Mouse (Mus musculus): ENCODE data around the gene Ctdspl. TPM values are rescaled to one million over a fixed set of nuclear protein-coding genes. Genes with fewer than 3 reads are reported as not detected.

The Ctdspl gene
- polyA plus RNA-seq, 1 experiment from 2014 or later, result 9.0 TPM

- no peaks in the 10 kb centered on the region for H3K27me3 ChIP-seq
- WGBS, result 86% methylated on average over 6 of the region's 6 CpGs
- no peaks in the 10 kb centered on the region for H3K4me1 ChIP-seq
- H3K4me2 ChIP-seq, result no peak overlapping the region
- no peak overlapping the region for H3K9ac ChIP-seq
- no peaks in the 10 kb centered on the region for H3K9me3 ChIP-seq
- H3K4me3 ChIP-seq (replicated peaks), result no peak overlapping the region
- no peak for ATAC-seq (ENCODE audit: low FRiP score)
- no peaks in the 10 kb centered on the region for H3K36me3 ChIP-seq (replicated peaks)
- no peak overlapping the region for H3K27ac ChIP-seq
Measured at GRCm38 (mm10) chr9:118997241-118997640, 71.0 kb downstream of the Ctdspl start.

GRCm38 (mm10) chr9:119000196-119000595 is 73.9 kb downstream of the Ctdspl start:
- Histone ChIP-seq H3K27me3 (no peaks in the 10 kb centered on the region), H3K4me1 (peaks cover 3% of the 10 kb centered on the region), H3K4me2 (no peak overlapping the region), H3K36me3 (replicated peaks) (no peaks in the 10 kb centered on the region), H3K27ac (no peak overlapping the region), H3K9ac (no peak overlapping the region), H3K9me3 (no peaks in the 10 kb centered on the region), H3K4me3 (replicated peaks) (no peak overlapping the region)
- 80% methylated on average over 6 of the region's 6 CpGs for WGBS
- no peak for ATAC-seq (ENCODE audit: low FRiP score)

- 90% methylated on average over 17 of the region's 17 CpGs for WGBS
- no peak for ATAC-seq (ENCODE audit: low FRiP score)
- Histone ChIP-seq H3K4me3 (replicated peaks) (no peak overlapping the region), H3K27ac (no peak overlapping the region), H3K36me3 (replicated peaks) (no peaks in the 10 kb centered on the region), H3K27me3 (no peaks in the 10 kb centered on the region), H3K9me3 (no peaks in the 10 kb centered on the region), H3K4me2 (no peak overlapping the region), H3K4me1 (peaks cover 6% of the 10 kb centered on the region), H3K9ac (no peak overlapping the region)
Measured at GRCm38 (mm10) chr9:119002267-119002666, 76.0 kb downstream of the Ctdspl start.

GRCm38 (mm10) chr9:119003990-119004702 is 77.9 kb downstream of the Ctdspl start:
- Histone ChIP-seq H3K27me3 (no peaks in the 10 kb centered on the region), H3K36me3 (replicated peaks) (no peaks in the 10 kb centered on the region), H3K4me3 (replicated peaks) (no peak overlapping the region), H3K4me1 (peaks cover 6% of the 10 kb centered on the region), H3K4me2 (no peak overlapping the region), H3K27ac (0 out of 2 replicates have a peak overlapping the region, but pooled peaks have one; percentile 20), H3K9ac (no peak overlapping the region), H3K9me3 (no peaks in the 10 kb centered on the region)
- WGBS, result 89% methylated on average over 23 of the region's 23 CpGs
- ATAC-seq (ENCODE audit: low FRiP score), result no peak

DNA sequence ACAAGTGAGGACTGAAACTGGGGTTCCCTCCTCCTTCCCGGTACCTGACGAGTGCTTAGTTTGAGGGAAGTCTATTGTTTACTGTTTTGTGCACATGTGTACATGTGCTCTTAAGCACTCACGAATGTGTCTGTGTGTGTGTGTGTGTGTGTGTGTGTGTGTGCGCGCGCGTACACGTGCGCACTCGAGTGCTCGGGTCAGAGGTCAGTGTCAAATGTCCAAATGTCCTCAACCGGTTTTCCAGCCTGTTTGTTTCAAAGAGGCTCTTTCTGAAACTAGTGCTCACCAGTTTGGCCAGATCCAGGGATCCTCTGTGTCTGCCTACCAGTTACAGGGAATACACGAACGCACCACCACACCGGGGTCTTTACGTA is 78.4 kb downstream of the Ctdspl start:
- no peak overlapping the region for H3K4me3 ChIP-seq (replicated peaks)
- H3K27ac ChIP-seq, result no peak overlapping the region
- H3K4me1 ChIP-seq, result peaks cover 7% of the 10 kb centered on the region
- ATAC-seq (ENCODE audit: low FRiP score), result no peak
- 94% methylated on average over 16 of the region's 16 CpGs for WGBS
- no peaks in the 10 kb centered on the region for H3K9me3 ChIP-seq
- no peaks in the 10 kb centered on the region for H3K36me3 ChIP-seq (replicated peaks)
- H3K27me3 ChIP-seq, result no peaks in the 10 kb centered on the region
- H3K9ac ChIP-seq, result no peak overlapping the region
- H3K4me2 ChIP-seq, result no peak overlapping the region

DNA sequence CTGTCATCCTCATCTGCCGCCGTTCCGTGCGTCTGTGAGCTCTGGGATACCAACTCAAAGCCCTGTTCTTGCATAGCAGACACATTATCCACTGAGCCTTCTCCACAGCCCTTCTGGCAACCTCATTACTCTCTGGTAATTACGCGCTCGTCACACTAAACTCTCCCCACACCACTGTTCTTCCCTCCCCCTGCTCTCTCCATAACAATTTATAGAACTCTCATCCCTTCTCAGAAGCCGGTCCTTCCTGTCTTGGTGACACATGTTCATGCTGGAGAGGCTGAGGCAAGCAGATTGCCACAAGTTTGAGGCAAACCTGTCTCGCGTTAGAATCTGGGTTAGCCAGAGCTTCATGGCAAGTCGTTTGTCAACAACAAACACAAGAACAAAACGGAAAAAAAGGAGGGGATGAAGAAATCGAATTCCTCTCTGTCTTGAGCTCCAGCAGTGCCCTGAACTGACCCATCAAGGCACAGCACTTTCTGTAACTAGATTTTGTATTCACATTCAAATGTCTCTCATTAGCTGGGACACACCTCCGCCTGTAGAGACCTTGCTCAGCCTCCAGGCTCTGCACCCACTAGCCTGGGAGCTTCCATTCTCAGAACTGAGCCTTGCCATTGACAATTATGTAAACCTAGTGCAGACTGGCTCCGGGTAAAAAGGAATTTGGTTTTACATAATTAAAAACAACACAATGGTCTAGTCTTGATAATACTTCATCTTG is 79.2 kb downstream of the Ctdspl start:
- Histone ChIP-seq H3K4me2 (no peak overlapping the region), H3K4me3 (replicated peaks) (no peak overlapping the region), H3K9me3 (no peaks in the 10 kb centered on the region), H3K27me3 (no peaks in the 10 kb centered on the region), H3K9ac (no peak overlapping the region), H3K36me3 (replicated peaks) (no peaks in the 10 kb centered on the region), H3K4me1 (peaks cover 9% of the 10 kb centered on the region), H3K27ac (0 out of 2 replicates have a peak overlapping the region, but pooled peaks have one; percentile 53)
- ATAC-seq (ENCODE audit: low FRiP score), result peak; percentile 20; the same call in 1 of the 2 replicates
- 68% methylated on average over 15 of the region's 15 CpGs for WGBS

- H3K27me3 ChIP-seq, result no peaks in the 10 kb centered on the region
- peaks cover 9% of the 10 kb centered on the region for H3K4me1 ChIP-seq
- peaks cover 5% of the 10 kb centered on the region; the same call in 1 of the 2 replicates for H3K36me3 ChIP-seq (replicated peaks)
- 90% methylated on average over 10 of the region's 10 CpGs for WGBS
- no peak overlapping the region for H3K27ac ChIP-seq
- no peak overlapping the region for H3K9ac ChIP-seq
- no peak overlapping the region for H3K4me2 ChIP-seq
- no peak overlapping the region for H3K4me3 ChIP-seq (replicated peaks)
- no peak for ATAC-seq (ENCODE audit: low FRiP score)
- no peaks in the 10 kb centered on the region for H3K9me3 ChIP-seq
Measured at GRCm38 (mm10) chr9:119007266-119007665, 81.0 kb downstream of the Ctdspl start.

DNA sequence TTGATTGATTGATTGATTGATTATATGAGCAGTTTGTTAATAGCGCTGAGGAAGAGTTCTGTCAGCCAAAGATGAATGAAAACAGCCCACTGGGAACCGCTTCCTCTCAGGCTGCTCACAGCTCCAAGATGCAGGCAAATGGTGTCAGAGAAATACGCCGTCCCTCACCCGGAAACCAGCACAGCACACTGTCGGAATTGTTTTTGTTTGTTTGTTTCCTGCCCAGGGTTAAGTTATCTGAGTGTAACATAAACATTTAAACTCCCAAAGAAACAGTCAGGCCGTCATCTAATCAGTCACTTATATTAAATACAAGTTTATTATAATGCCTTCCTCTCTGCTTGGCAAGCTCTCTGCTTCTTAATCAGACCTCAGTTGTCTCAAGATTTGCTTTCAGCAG is 82.6 kb downstream of the Ctdspl start:
- Histone ChIP-seq H3K4me2 (no peak overlapping the region), H3K27me3 (no peaks in the 10 kb centered on the region), H3K9ac (no peak overlapping the region), H3K4me1 (peaks cover 9% of the 10 kb centered on the region), H3K36me3 (replicated peaks) (peaks cover 12% of the 10 kb centered on the region), H3K27ac (no peak overlapping the region), H3K9me3 (no peaks in the 10 kb centered on the region), H3K4me3 (replicated peaks) (no peak overlapping the region)
- no peak for ATAC-seq (ENCODE audit: low FRiP score)
- 86% methylated on average over 7 of the region's 7 CpGs for WGBS

DNA sequence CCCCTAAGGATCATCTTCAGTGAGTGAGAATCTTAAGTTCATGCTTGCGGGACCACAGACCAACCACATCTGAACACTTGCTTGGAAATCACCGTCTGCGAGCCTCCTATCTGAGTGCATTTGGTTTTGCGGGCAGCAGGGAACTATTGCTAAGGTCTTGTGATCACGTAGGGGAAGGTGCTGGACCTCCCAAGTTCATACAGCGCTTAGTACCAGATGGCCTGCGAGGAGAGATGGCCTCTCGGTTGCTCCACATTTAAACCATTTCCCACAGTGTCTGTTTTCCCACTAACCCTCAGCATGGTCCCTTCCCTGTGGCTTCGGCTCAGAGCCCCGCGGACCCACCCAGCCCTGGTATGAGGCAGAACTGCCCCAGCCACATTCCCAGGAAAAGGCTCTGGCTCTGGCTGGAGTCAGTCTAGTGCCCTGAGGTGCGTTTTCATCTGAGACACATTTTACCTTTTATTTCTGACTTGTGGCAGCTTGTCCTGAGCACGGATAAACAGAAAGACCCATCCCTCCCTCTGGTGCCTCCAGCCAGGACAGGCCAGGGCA is 84.0 kb downstream of the Ctdspl start:
- no peaks in the 10 kb centered on the region for H3K27me3 ChIP-seq
- no peak overlapping the region for H3K4me2 ChIP-seq
- H3K4me1 ChIP-seq, result peaks cover 5% of the 10 kb centered on the region
- no peak overlapping the region for H3K9ac ChIP-seq
- 89% methylated on average over 13 of the region's 13 CpGs for WGBS
- no peak for ATAC-seq (ENCODE audit: low FRiP score)
- H3K36me3 ChIP-seq (replicated peaks), result peaks cover 18% of the 10 kb centered on the region
- H3K4me3 ChIP-seq (replicated peaks), result no peak overlapping the region
- no peak overlapping the region for H3K27ac ChIP-seq
- no peaks in the 10 kb centered on the region for H3K9me3 ChIP-seq

DNA sequence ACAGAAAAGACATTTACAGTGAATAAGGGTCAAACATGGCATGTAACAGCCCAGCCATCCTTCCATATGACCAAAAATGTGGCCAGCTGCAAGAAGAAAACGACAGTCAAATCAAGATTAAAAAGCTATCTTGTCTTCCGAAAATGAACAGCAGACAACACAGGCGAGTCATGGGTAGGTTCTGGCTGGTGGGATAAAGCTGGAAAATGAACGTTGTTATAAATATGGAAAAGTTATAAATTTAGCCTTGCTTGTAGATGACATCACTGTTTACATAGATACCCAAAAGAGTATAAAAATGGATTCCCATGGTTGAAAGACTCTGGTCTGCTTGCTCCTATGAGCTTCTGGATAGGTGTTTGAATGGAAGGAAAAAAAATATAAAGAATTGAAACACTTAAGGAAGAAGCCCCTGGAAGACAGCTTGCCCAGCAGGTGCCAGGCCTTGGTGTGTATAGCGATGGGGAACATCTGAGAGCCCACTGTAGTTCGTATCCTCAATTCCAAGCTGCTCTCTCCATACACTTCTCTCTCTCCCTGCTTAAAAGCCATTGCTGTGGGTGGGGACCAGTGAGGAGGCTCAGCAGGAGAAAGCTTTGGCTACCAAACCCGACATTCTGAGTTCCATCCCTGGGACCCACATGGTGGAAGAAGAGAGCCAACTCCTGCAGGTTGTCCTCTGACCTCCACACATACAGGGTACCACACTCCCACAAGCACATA is 90.7 kb downstream of the Ctdspl start:
- Histone ChIP-seq H3K4me2 (no peak overlapping the region), H3K4me3 (replicated peaks) (no peak overlapping the region), H3K36me3 (replicated peaks) (peaks cover 27% of the 10 kb centered on the region), H3K27ac (no peak overlapping the region), H3K27me3 (no peaks in the 10 kb centered on the region), H3K9ac (no peak overlapping the region), H3K9me3 (no peaks in the 10 kb centered on the region), H3K4me1 (0 out of 2 replicates have a peak, but pooled peaks cover 7% of the 10 kb centered on the region)
- WGBS, result 87% methylated on average over 7 of the region's 7 CpGs
- ATAC-seq (ENCODE audit: low FRiP score), result no peak

DNA sequence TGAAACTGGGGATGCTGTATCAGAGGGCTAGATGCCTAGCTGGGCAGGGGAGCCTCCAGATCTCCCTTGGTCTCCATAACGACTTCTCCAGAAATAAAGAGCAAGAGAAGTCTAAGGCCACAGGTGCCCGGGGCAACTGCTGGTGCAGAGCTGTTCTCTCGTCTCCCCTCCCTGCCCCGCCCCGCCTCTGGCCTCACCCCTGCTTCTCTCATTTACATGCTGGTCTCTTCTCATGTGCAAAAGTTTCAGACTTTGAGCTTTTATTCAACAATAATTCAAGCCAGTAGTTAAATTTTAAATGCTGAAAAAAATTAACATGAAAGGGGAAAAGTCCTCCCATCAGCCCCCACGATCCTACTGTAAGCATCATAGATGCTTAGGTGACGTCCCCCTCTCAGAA is 95.5 kb downstream of the Ctdspl start:
- Histone ChIP-seq H3K4me1 (0 out of 2 replicates have a peak, but pooled peaks cover 7% of the 10 kb centered on the region), H3K4me2 (no peak overlapping the region), H3K27ac (no peak overlapping the region), H3K9ac (no peak overlapping the region), H3K9me3 (no peaks in the 10 kb centered on the region), H3K4me3 (replicated peaks) (no peak overlapping the region), H3K36me3 (replicated peaks) (peaks cover 11% of the 10 kb centered on the region), H3K27me3 (no peaks in the 10 kb centered on the region)
- ATAC-seq (ENCODE audit: low FRiP score), result no peak
- 73% methylated on average over 7 of the region's 7 CpGs for WGBS

- no peak for ATAC-seq (ENCODE audit: low FRiP score)
- H3K27ac ChIP-seq, result no peak overlapping the region
- H3K9me3 ChIP-seq, result no peaks in the 10 kb centered on the region
- no peaks in the 10 kb centered on the region for H3K27me3 ChIP-seq
- no peak overlapping the region for H3K4me2 ChIP-seq
- 87% methylated on average over 6 of the region's 6 CpGs for WGBS
- no peak overlapping the region for H3K9ac ChIP-seq
- H3K4me3 ChIP-seq (replicated peaks), result no peak overlapping the region
- no peaks in the 10 kb centered on the region for H3K36me3 ChIP-seq (replicated peaks)
- H3K4me1 ChIP-seq, result 0 out of 2 replicates have a peak, but pooled peaks cover 7% of the 10 kb centered on the region
Measured at GRCm38 (mm10) chr9:119025263-119025662, 99.0 kb downstream of the Ctdspl start.
